Mouse (Mus musculus): ENCODE results near the gene Aifm3. TPM values are rescaled to one million over a fixed set of nuclear protein-coding genes. Genes with fewer than 3 reads are reported as not detected.
A peak's percentile ranks its signal among the peaks of the same experiment; 100 is the strongest.

The Aifm3 gene
- polyA plus RNA-seq, 1 experiment from 2014 or later = 0.88 TPM

DNA sequence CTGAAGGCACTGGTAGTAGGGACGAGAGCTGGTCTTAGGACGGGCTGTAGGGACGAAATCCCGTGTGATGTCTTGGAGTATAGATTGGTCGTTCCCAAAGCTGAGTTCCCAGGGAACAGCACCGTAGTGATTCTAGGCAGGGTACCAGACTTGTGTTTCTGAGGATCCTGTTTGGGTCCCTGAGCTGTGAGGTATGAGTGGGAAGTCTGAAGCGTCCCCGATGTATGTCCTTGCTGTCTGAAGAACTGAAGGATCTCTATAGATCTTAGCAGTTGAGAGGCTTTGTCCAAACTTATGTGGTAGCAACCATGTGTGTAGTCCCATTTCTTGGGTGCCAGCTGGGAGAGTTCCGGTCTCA lies 19.8 kb downstream of the Aifm3 start:
- ATAC-seq (ENCODE audit: insufficient read depth, low FRiP score, low TSS enrichment) (peak; percentile 10), DNase-seq (ENCODE audit: low spot score) (no peak)
- Histone ChIP-seq H3K9me3 (ENCODE audit: control insufficient read depth, low read length) (no peaks in the 10 kb centered on the region), H3K4me1 (ENCODE audit: control insufficient read depth, insufficient read depth, low read length) (peaks cover 6% of the 10 kb centered on the region; the same call in 1 of the 2 replicates), H3K9ac (ENCODE audit: low read length) (peak overlapping the region; percentile 83), H3K27ac (ENCODE audit: low read depth, low read length) (no peak overlapping the region), H3K4me2 (ENCODE audit: low read depth) (peak overlapping the region; percentile 56), H3K36me3 (ENCODE audit: control insufficient read depth, insufficient read depth, low read length) (peaks cover 6% of the 10 kb centered on the region), H3K4me3 (ENCODE audit: low read depth, low read length) (peak overlapping the region; percentile 72), H3K27me3 (ENCODE audit: control insufficient read depth, insufficient read depth, low read length) (no peaks in the 10 kb centered on the region)
- 16% methylated on average over 9 of the region's 9 CpGs for WGBS

DNA sequence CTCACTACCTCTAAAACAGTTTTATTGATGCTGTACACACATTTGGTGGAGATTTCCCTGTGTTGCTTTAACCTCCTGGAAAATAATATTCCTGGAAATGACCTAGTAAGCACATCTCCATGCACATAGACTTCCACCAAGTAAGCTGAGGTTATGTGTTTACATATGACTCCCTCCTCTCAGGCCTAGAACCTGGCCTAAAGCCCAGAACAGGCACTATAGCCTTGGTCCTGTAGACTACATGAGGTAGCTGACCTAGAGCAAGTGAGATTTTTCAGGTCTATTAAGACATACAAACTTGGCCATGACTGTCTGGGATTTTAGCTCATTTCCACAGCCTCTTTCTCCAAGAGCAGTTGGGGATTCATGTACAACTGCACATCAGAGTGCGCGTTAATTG lies 20.7 kb downstream of the Aifm3 start:
- peaks cover 6% of the 10 kb centered on the region for H3K36me3 ChIP-seq (ENCODE audit: control insufficient read depth, insufficient read depth, low read length)
- DNase-seq (ENCODE audit: low spot score) (no peak), ATAC-seq (ENCODE audit: insufficient read depth, low FRiP score, low TSS enrichment) (no peak)
- H3K27me3 ChIP-seq (ENCODE audit: control insufficient read depth, insufficient read depth, low read length) = no peaks in the 10 kb centered on the region
- no peak overlapping the region for H3K9ac ChIP-seq (ENCODE audit: low read length)
- H3K4me1 ChIP-seq (ENCODE audit: control insufficient read depth, insufficient read depth, low read length) = peaks cover 6% of the 10 kb centered on the region; the same call in 1 of the 2 replicates
- H3K4me2 ChIP-seq (ENCODE audit: low read depth) = peak overlapping the region; percentile 56
- no peaks in the 10 kb centered on the region for H3K9me3 ChIP-seq (ENCODE audit: control insufficient read depth, low read length)
- H3K4me3 ChIP-seq (ENCODE audit: low read depth, low read length) = peak overlapping the region; percentile 72; the same call in 1 of the 2 replicates
- H3K27ac ChIP-seq (ENCODE audit: low read depth, low read length) = no peak overlapping the region
- 95% methylated on average over 2 of the region's 2 CpGs for WGBS

DNA sequence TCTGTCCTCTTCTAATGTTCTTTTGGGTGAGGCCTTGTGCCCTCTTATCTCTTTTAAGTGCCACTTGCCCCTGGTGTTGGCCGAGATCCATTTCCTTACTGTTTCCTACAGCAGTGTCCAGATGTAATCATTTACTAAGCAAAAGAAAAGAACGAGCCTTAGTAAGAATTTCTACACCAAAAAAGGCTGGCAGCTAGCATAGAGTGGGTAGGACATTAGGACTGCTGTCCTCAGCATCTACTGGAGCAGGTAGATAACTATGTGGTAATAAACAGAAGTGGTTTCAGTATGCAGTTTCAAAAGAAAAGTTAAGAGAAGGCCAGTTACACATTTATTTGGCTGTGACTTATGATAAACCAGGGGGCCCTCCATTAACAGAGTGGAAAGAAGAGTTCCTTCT lies 21.3 kb downstream of the Aifm3 start:
- 90% methylated on average over 2 of the region's 2 CpGs for WGBS
- DNase-seq (ENCODE audit: low spot score) (no peak), ATAC-seq (ENCODE audit: insufficient read depth, low FRiP score, low TSS enrichment) (no peak)
- Histone ChIP-seq H3K9ac (ENCODE audit: low read length) (no peak overlapping the region), H3K36me3 (ENCODE audit: control insufficient read depth, insufficient read depth, low read length) (peaks cover 6% of the 10 kb centered on the region), H3K27ac (ENCODE audit: low read depth, low read length) (no peak overlapping the region), H3K9me3 (ENCODE audit: control insufficient read depth, low read length) (no peaks in the 10 kb centered on the region), H3K27me3 (ENCODE audit: control insufficient read depth, insufficient read depth, low read length) (no peaks in the 10 kb centered on the region), H3K4me3 (ENCODE audit: low read depth, low read length) (no peak overlapping the region), H3K4me2 (ENCODE audit: low read depth) (no peak overlapping the region), H3K4me1 (ENCODE audit: control insufficient read depth, insufficient read depth, low read length) (peaks cover 6% of the 10 kb centered on the region; the same call in 1 of the 2 replicates)

DNA sequence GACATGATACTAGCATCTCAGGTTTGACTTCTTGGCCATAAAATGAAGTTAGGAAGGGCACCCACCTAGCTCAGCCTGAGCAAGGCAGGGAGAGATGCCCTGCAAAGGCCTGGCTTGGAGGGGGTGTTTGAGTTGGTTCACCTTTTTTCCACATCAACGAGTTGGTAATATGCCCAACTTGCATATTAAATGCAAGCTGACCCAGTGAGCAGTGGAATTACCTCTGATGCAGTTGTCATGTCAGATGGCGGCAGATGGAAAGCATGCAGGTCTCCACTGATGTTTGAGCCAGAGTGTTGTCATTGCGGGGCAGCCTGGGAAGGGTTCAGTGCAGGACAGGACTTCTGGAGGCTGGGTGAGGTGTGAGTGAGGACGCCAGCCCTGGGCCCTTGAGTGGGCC lies 22.0 kb downstream of the Aifm3 start:
- ATAC-seq (ENCODE audit: insufficient read depth, low FRiP score, low TSS enrichment) (no peak), DNase-seq (ENCODE audit: low spot score) (no peak)
- H3K27me3 ChIP-seq (ENCODE audit: control insufficient read depth, insufficient read depth, low read length) = no peaks in the 10 kb centered on the region
- WGBS = 95% methylated on average over 4 of the region's 4 CpGs
- no peak overlapping the region for H3K4me3 ChIP-seq (ENCODE audit: low read depth, low read length)
- H3K9me3 ChIP-seq (ENCODE audit: control insufficient read depth, low read length) = no peaks in the 10 kb centered on the region
- peaks cover 11% of the 10 kb centered on the region for H3K36me3 ChIP-seq (ENCODE audit: control insufficient read depth, insufficient read depth, low read length)
- H3K4me1 ChIP-seq (ENCODE audit: control insufficient read depth, insufficient read depth, low read length) = peaks cover 6% of the 10 kb centered on the region; the same call in 1 of the 2 replicates
- no peak overlapping the region for H3K27ac ChIP-seq (ENCODE audit: low read depth, low read length)
- no peak overlapping the region for H3K4me2 ChIP-seq (ENCODE audit: low read depth)
- H3K9ac ChIP-seq (ENCODE audit: low read length) = no peak overlapping the region

- Histone ChIP-seq H3K36me3 (ENCODE audit: control insufficient read depth, insufficient read depth, low read length) (peaks cover 33% of the 10 kb centered on the region), H3K4me2 (ENCODE audit: low read depth) (no peak overlapping the region), H3K27me3 (ENCODE audit: control insufficient read depth, insufficient read depth, low read length) (no peaks in the 10 kb centered on the region), H3K9me3 (ENCODE audit: control insufficient read depth, low read length) (no peaks in the 10 kb centered on the region), H3K4me3 (ENCODE audit: low read depth, low read length) (no peak overlapping the region), H3K27ac (ENCODE audit: low read depth, low read length) (no peak overlapping the region), H3K4me1 (ENCODE audit: control insufficient read depth, insufficient read depth, low read length) (no peaks in the 10 kb centered on the region), H3K9ac (ENCODE audit: low read length) (no peak overlapping the region)
- DNase-seq (ENCODE audit: low spot score) (no peak), ATAC-seq (ENCODE audit: insufficient read depth, low FRiP score, low TSS enrichment) (no peak)
- 96% methylated on average over 2 of the region's 2 CpGs for WGBS
Measured at GRCm38 (mm10) chr16:17518910-17519309, 29.5 kb downstream of the Aifm3 start.

- ATAC-seq (ENCODE audit: insufficient read depth, low FRiP score, low TSS enrichment) (no peak), DNase-seq (ENCODE audit: low spot score) (no peak)
- H3K36me3 ChIP-seq (ENCODE audit: control insufficient read depth, insufficient read depth, low read length) = peaks cover 49% of the 10 kb centered on the region
- no peaks in the 10 kb centered on the region for H3K27me3 ChIP-seq (ENCODE audit: control insufficient read depth, insufficient read depth, low read length)
- WGBS = 94% methylated on average over 11 of the region's 11 CpGs
- no peak overlapping the region for H3K4me3 ChIP-seq (ENCODE audit: low read depth, low read length)
- no peaks in the 10 kb centered on the region for H3K4me1 ChIP-seq (ENCODE audit: control insufficient read depth, insufficient read depth, low read length)
- H3K9ac ChIP-seq (ENCODE audit: low read length) = no peak overlapping the region
- no peak overlapping the region for H3K27ac ChIP-seq (ENCODE audit: low read depth, low read length)
- H3K4me2 ChIP-seq (ENCODE audit: low read depth) = no peak overlapping the region
- H3K9me3 ChIP-seq (ENCODE audit: control insufficient read depth, low read length) = no peaks in the 10 kb centered on the region
Measured at GRCm38 (mm10) chr16:17524156-17524555, 34.7 kb downstream of the Aifm3 start.

GRCm38 (mm10) chr16:17525524-17525923 lies 36.1 kb downstream of the Aifm3 start:
- WGBS = 86% methylated on average over 3 of the region's 3 CpGs
- no peak overlapping the region for H3K4me2 ChIP-seq (ENCODE audit: low read depth)
- ATAC-seq (ENCODE audit: insufficient read depth, low FRiP score, low TSS enrichment) = no peak

GRCm38 (mm10) chr16:17526223-17526622 lies 36.8 kb downstream of the Aifm3 start:
- Histone ChIP-seq H3K9me3 (ENCODE audit: control insufficient read depth, low read length) (no peaks in the 10 kb centered on the region), H3K27ac (ENCODE audit: low read depth, low read length) (no peak overlapping the region), H3K36me3 (ENCODE audit: control insufficient read depth, insufficient read depth, low read length) (peaks cover 39% of the 10 kb centered on the region), H3K4me3 (ENCODE audit: low read depth, low read length) (no peak overlapping the region), H3K9ac (ENCODE audit: low read length) (no peak overlapping the region), H3K4me1 (ENCODE audit: control insufficient read depth, insufficient read depth, low read length) (no peaks in the 10 kb centered on the region), H3K4me2 (ENCODE audit: low read depth) (no peak overlapping the region), H3K27me3 (ENCODE audit: control insufficient read depth, insufficient read depth, low read length) (no peaks in the 10 kb centered on the region)
- DNase-seq (ENCODE audit: low spot score) = no peak
- no peak for ATAC-seq (ENCODE audit: insufficient read depth, low FRiP score, low TSS enrichment)
- 95% methylated on average over 6 of the region's 6 CpGs for WGBS

More at GRCm38 (mm10) chr16:17525524-17525923, 36.1 kb downstream of the Aifm3 start:
- H3K4me3 ChIP-seq (ENCODE audit: low read depth, low read length) = no peak overlapping the region
- no peaks in the 10 kb centered on the region for H3K9me3 ChIP-seq (ENCODE audit: control insufficient read depth, low read length)
- H3K27ac ChIP-seq (ENCODE audit: low read depth, low read length) = no peak overlapping the region
- H3K27me3 ChIP-seq (ENCODE audit: control insufficient read depth, insufficient read depth, low read length) = no peaks in the 10 kb centered on the region
- no peak for DNase-seq (ENCODE audit: low spot score)
- H3K4me1 ChIP-seq (ENCODE audit: control insufficient read depth, insufficient read depth, low read length) = no peaks in the 10 kb centered on the region
- no peak overlapping the region for H3K9ac ChIP-seq (ENCODE audit: low read length)
- H3K36me3 ChIP-seq (ENCODE audit: control insufficient read depth, insufficient read depth, low read length) = peaks cover 42% of the 10 kb centered on the region

GRCm38 (mm10) chr16:17527606-17528005 lies 38.2 kb downstream of the Aifm3 start:
- H3K27me3 ChIP-seq (ENCODE audit: control insufficient read depth, insufficient read depth, low read length) = no peaks in the 10 kb centered on the region

More at GRCm38 (mm10) chr16:17527606-17528005, 38.2 kb downstream of the Aifm3 start:
- Histone ChIP-seq H3K4me3 (ENCODE audit: low read depth, low read length) (no peak overlapping the region), H3K4me2 (ENCODE audit: low read depth) (no peak overlapping the region), H3K36me3 (ENCODE audit: control insufficient read depth, insufficient read depth, low read length) (peaks cover 28% of the 10 kb centered on the region), H3K4me1 (ENCODE audit: control insufficient read depth, insufficient read depth, low read length) (peaks cover 6% of the 10 kb centered on the region; the same call in 1 of the 2 replicates), H3K9ac (ENCODE audit: low read length) (no peak overlapping the region), H3K27ac (ENCODE audit: low read depth, low read length) (no peak overlapping the region), H3K9me3 (ENCODE audit: control insufficient read depth, low read length) (no peaks in the 10 kb centered on the region)
- ATAC-seq (ENCODE audit: insufficient read depth, low FRiP score, low TSS enrichment) (no peak), DNase-seq (ENCODE audit: low spot score) (no peak)
